Mouse (Mus musculus) neutrophil, adult 5-6 weeks (primary cell): ENCODE measurements around the gene Hoxb7. TPM values are rescaled to one million over a fixed set of nuclear protein-coding genes. Genes with fewer than 3 reads are reported as not detected.

Source experiments
- ATAC-seq: fragments of 151-379, 151-347 bp; 2 replicates; pipeline ENCODE4 v1.8.0; 2017; ENCODE audit warnings: mild to moderate bottlenecking, moderate TSS enrichment; ENCODE audit not compliant: insufficient number of reproducible peaks, poor library complexity, low FRiP score, severe bottlenecking; ENCODE audit errors: extremely low read depth
- total RNA-seq: library from RNA; stranded (forward); fragments of 200-1000 nt; gene quantifications from 2 replicates; pipeline ENCODE4 v1.2.3, GENCODE M21; 2017

Gene Hoxb7
- total RNA-seq = not detected in 2 replicates

- no peak for ATAC-seq
These were observed at the start of gene Hoxb7 for GRCm38 (mm10) chr11:96285771-96286738. Gene Hoxb7 (plus strand): TSS chr11:96286623.

GRCm38 (mm10) chr11:96240211-96240610 lies 46.2 kb upstream of the Hoxb7 start:
- no peak for ATAC-seq

- no peak for ATAC-seq
These were observed 35.5 kb upstream of the Hoxb7 start for GRCm38 (mm10) chr11:96250901-96251300.

GRCm38 (mm10) chr11:96251480-96252031 lies 34.9 kb upstream of the Hoxb7 start:
- no peak for ATAC-seq

GRCm38 (mm10) chr11:96252541-96253120 lies 33.8 kb upstream of the Hoxb7 start:
- ATAC-seq = no peak

- no peak for ATAC-seq
These were observed 32.2 kb upstream of the Hoxb7 start for GRCm38 (mm10) chr11:96254221-96254620.

GRCm38 (mm10) chr11:96255111-96255995 lies 31.1 kb upstream of the Hoxb7 start:
- ATAC-seq = no peak

- no peak for ATAC-seq
These were observed 30.4 kb upstream of the Hoxb7 start for GRCm38 (mm10) chr11:96255996-96256445.

GRCm38 (mm10) chr11:96257141-96257540 lies 29.3 kb upstream of the Hoxb7 start:
- ATAC-seq = no peak

GRCm38 (mm10) chr11:96259038-96259437 lies 27.4 kb upstream of the Hoxb7 start:
- no peak for ATAC-seq

- ATAC-seq = no peak
These were observed 26.9 kb upstream of the Hoxb7 start for GRCm38 (mm10) chr11:96259511-96259910.

GRCm38 (mm10) chr11:96260310-96260970 lies 26.0 kb upstream of the Hoxb7 start:
- no peak for ATAC-seq

GRCm38 (mm10) chr11:96261323-96261890 lies 25.0 kb upstream of the Hoxb7 start:
- ATAC-seq = no peak

GRCm38 (mm10) chr11:96262262-96262830 lies 24.1 kb upstream of the Hoxb7 start:
- no peak for ATAC-seq

- no peak for ATAC-seq
These were observed 22.6 kb upstream of the Hoxb7 start for GRCm38 (mm10) chr11:96263636-96264389.

GRCm38 (mm10) chr11:96264390-96265020 lies 21.9 kb upstream of the Hoxb7 start:
- no peak for ATAC-seq

GRCm38 (mm10) chr11:96265954-96266353 lies 20.5 kb upstream of the Hoxb7 start:
- ATAC-seq = no peak
